Mouse (Mus musculus) lung, postnatal 0 days (tissue): ENCODE measurements around the gene Cd47.
A peak's percentile ranks its signal among the peaks of the same experiment; 100 is the strongest.

Source experiments
- CTCF ChIP-seq: IDR thresholded peaks from 2 replicates; pipeline ENCODE4 v1.5.1; 2016; ENCODE audit warnings: antibody characterized with exemption, mild to moderate bottlenecking
- EP300 ChIP-seq: IDR thresholded peaks from 2 replicates; pipeline ENCODE4 v1.6.1; 2016; ENCODE audit warnings: antibody characterized with exemption, mild to moderate bottlenecking, control low read depth

- TF ChIP-seq CTCF (no peak), EP300 (peak; percentile 43; the same call in 1 of the 2 replicates)
Measured at GRCm38 (mm10) chr16:49803932-49804461, 3.7 kb downstream of the Cd47 start.
